16 mouse cellular contexts compared by ENCODE assay signal in genomic region chr13:57444977-57445376, GRCm38 (mm10).
"Had no signal": no experiment of that assay in that cellular context is flagged by ENCODE, and none has a peak within 500 bp of the region (broad histone marks: within the 10 kb centered on the region; RNA-seq: fewer than 3 reads in every experiment).

No protein-coding gene starts in this region.

- H3K36me3 ChIP-seq: neural tube, embryonic 15.5 days; stomach, embryonic 15.5 days had no signal

- H3K4me1 ChIP-seq: stomach, embryonic 15.5 days had no signal

- H3K27me3 ChIP-seq: neural tube, embryonic 13.5 days; neural tube, embryonic 15.5 days; stomach, embryonic 15.5 days had no signal

- H3K27ac ChIP-seq: neural tube, embryonic 13.5 days; neural tube, embryonic 15.5 days; stomach, embryonic 15.5 days; stomach, postnatal 0 days had no signal

- H3K4me3 ChIP-seq: neural tube, embryonic 13.5 days; neural tube, embryonic 15.5 days; stomach, embryonic 15.5 days had no signal

- DNase-seq: retina, postnatal 1 day; right cerebral cortex, adult 18-20 months; right cerebral cortex, postnatal 14 days; right cerebral cortex, postnatal 25 days; right cerebral cortex, postnatal 4 days; spleen, adult 18-20 months; thymus, adult 18-20 months; thymus, adult 2 months; thymus, postnatal 14 days; thymus, postnatal 25 days; thymus, postnatal 36 days; thymus, postnatal 4 days had no signal

- H3K9ac ChIP-seq: neural tube, embryonic 13.5 days; neural tube, embryonic 15.5 days; stomach, embryonic 15.5 days had no signal

- H3K9me3 ChIP-seq: neural tube, embryonic 13.5 days; neural tube, embryonic 15.5 days; stomach, embryonic 15.5 days had no signal

- H3K4me2 ChIP-seq: neural tube, embryonic 13.5 days; neural tube, embryonic 15.5 days; stomach, embryonic 15.5 days had no signal
